Mouse (Mus musculus): ENCODE data around the gene Mmel1. TPM values are rescaled to one million over a fixed set of nuclear protein-coding genes. Genes with fewer than 3 reads are reported as not detected.

The Mmel1 gene
- polyA plus RNA-seq, 1 experiment from 2014 or later = 0.22 TPM

GRCm38 (mm10) chr4:154897676-154898465 lies 28.5 kb downstream of the Mmel1 start:
- H3K27ac ChIP-seq (replicated peaks in 1 of 2; ENCODE audit: control insufficient read depth in 1 of 2, insufficient read depth in 1 of 2, low read depth in 2 of 2, low read length in 2 of 2) = no peak overlapping the region
- H3K9ac ChIP-seq (ENCODE audit: low read length) = peak overlapping the region; percentile 75
- no peaks in the 10 kb centered on the region for H3K9me3 ChIP-seq (ENCODE audit: control insufficient read depth, low read length)
- peaks cover 3% of the 10 kb centered on the region for H3K27me3 ChIP-seq (ENCODE audit: control insufficient read depth, insufficient read depth, low read length)
- WGBS = 65% methylated on average over 6 of the region's 6 CpGs
- H3K4me2 ChIP-seq (ENCODE audit: low read length) = peak overlapping the region; percentile 91
- no peak for ATAC-seq (ENCODE audit: insufficient number of reproducible peaks, insufficient read depth, low FRiP score, low read depth)
- H3K4me1 ChIP-seq (ENCODE audit: control insufficient read depth in 2 of 2, insufficient read depth in 2 of 2, low read length in 2 of 2) = peaks cover 11 to 12% of the 10 kb centered on the region in 2 experiments; a peak in 3 of 4 replicates
- H3K4me3 ChIP-seq (ENCODE audit: control insufficient read depth in 1 of 2, insufficient read depth in 1 of 2, low read depth in 1 of 2, low read length in 2 of 2) = peak overlapping the region; percentile 47 to 53
- H3K36me3 ChIP-seq (ENCODE audit: control insufficient read depth, insufficient read depth, low read length) = no peaks in the 10 kb centered on the region

GRCm38 (mm10) chr4:154898506-154899446 lies 29.4 kb downstream of the Mmel1 start, which contains the start of gene Fam213b:
TSS of gene Fam213b (minus strand) at chr4:154899135.
- peak within 1 kb of the TSS; percentile 75 for H3K9ac ChIP-seq (ENCODE audit: low read length)
- H3K27me3 ChIP-seq (ENCODE audit: control insufficient read depth, insufficient read depth, low read length) = peaks cover 3% of the 10 kb centered on the region
- H3K4me2 ChIP-seq (ENCODE audit: low read length) = peak within 1 kb of the TSS; percentile 91
- H3K9me3 ChIP-seq (ENCODE audit: control insufficient read depth, low read length) = no peaks in the 10 kb centered on the region
- peaks cover 11 to 12% of the 10 kb centered on the region in 2 experiments; a peak in 3 of 4 replicates for H3K4me1 ChIP-seq (ENCODE audit: control insufficient read depth in 2 of 2, insufficient read depth in 2 of 2, low read length in 2 of 2)
- no peaks in the 10 kb centered on the region for H3K36me3 ChIP-seq (ENCODE audit: control insufficient read depth, insufficient read depth, low read length)
- 3% methylated on average over 43 of the region's 43 CpGs for WGBS
- ATAC-seq (ENCODE audit: insufficient number of reproducible peaks, insufficient read depth, low FRiP score, low read depth) = peak; percentile 94
- H3K4me3 ChIP-seq (ENCODE audit: control insufficient read depth in 1 of 2, insufficient read depth in 1 of 2, low read depth in 1 of 2, low read length in 2 of 2) = peak within 1 kb of the TSS; percentile 47 to 53
- H3K27ac ChIP-seq (replicated peaks in 1 of 2; ENCODE audit: control insufficient read depth in 1 of 2, insufficient read depth in 1 of 2, low read depth in 2 of 2, low read length in 2 of 2) = peak within 1 kb of the TSS; percentile 12 to 46; a peak in 3 of 4 replicates

- Histone ChIP-seq H3K36me3 (ENCODE audit: control insufficient read depth, insufficient read depth, low read length) (no peaks in the 10 kb centered on the region), H3K27me3 (ENCODE audit: control insufficient read depth, insufficient read depth, low read length) (peaks cover 2% of the 10 kb centered on the region; the same call in 1 of the 2 replicates), H3K4me1 (ENCODE audit: control insufficient read depth in 2 of 2, insufficient read depth in 2 of 2, low read length in 2 of 2) (peaks cover 10 to 12% of the 10 kb centered on the region in 2 experiments; a peak in 3 of 4 replicates), H3K4me2 (ENCODE audit: low read length) (no peak overlapping the region), H3K9ac (ENCODE audit: low read length) (no peak overlapping the region), H3K4me3 (ENCODE audit: control insufficient read depth in 1 of 2, insufficient read depth in 1 of 2, low read depth in 1 of 2, low read length in 2 of 2) (no peak overlapping the region), H3K9me3 (ENCODE audit: control insufficient read depth, low read length) (no peaks in the 10 kb centered on the region), H3K27ac (replicated peaks in 1 of 2; ENCODE audit: control insufficient read depth in 1 of 2, insufficient read depth in 1 of 2, low read depth in 2 of 2, low read length in 2 of 2) (no peak overlapping the region)
- ATAC-seq (ENCODE audit: insufficient number of reproducible peaks, insufficient read depth, low FRiP score, low read depth) = no peak
- 80% methylated on average over 2 of the region's 2 CpGs for WGBS
Observed at GRCm38 (mm10) chr4:154902371-154902770, 33.0 kb downstream of the Mmel1 start.

GRCm38 (mm10) chr4:154904185-154905071 lies 35.0 kb downstream of the Mmel1 start:
- Histone ChIP-seq H3K27ac (replicated peaks in 1 of 2; ENCODE audit: control insufficient read depth in 1 of 2, insufficient read depth in 1 of 2, low read depth in 2 of 2, low read length in 2 of 2) (0 out of 4 replicates have a peak overlapping the region, but pooled peaks of 1 of the 2 experiments have one; percentile 38), H3K9me3 (ENCODE audit: control insufficient read depth, low read length) (no peaks in the 10 kb centered on the region), H3K4me3 (ENCODE audit: control insufficient read depth in 1 of 2, insufficient read depth in 1 of 2, low read depth in 1 of 2, low read length in 2 of 2) (peak overlapping the region; percentile 47 to 52), H3K4me1 (ENCODE audit: control insufficient read depth in 2 of 2, insufficient read depth in 2 of 2, low read length in 2 of 2) (peaks cover 3 to 6% of the 10 kb centered on the region in 2 experiments; a peak in 2 of 4 replicates), H3K4me2 (ENCODE audit: low read length) (peak overlapping the region; percentile 93), H3K36me3 (ENCODE audit: control insufficient read depth, insufficient read depth, low read length) (no peaks in the 10 kb centered on the region), H3K27me3 (ENCODE audit: control insufficient read depth, insufficient read depth, low read length) (no peaks in the 10 kb centered on the region), H3K9ac (ENCODE audit: low read length) (peak overlapping the region; percentile 65)
- whole genome bisulfite sequencing = 2% methylated on average over 16 of the region's 16 CpGs
- ATAC-seq (ENCODE audit: insufficient number of reproducible peaks, insufficient read depth, low FRiP score, low read depth) = peak; percentile 83

GRCm38 (mm10) chr4:154907833-154908232 lies 38.4 kb downstream of the Mmel1 start:
- WGBS = 40% methylated on average over 17 of the region's 17 CpGs
- 0 out of 2 replicates have a peak, but pooled peaks have one; percentile 27 for ATAC-seq (ENCODE audit: insufficient number of reproducible peaks, insufficient read depth, low FRiP score, low read depth)
- Histone ChIP-seq H3K9me3 (ENCODE audit: control insufficient read depth, low read length) (no peaks in the 10 kb centered on the region), H3K4me2 (ENCODE audit: low read length) (no peak overlapping the region), H3K36me3 (ENCODE audit: control insufficient read depth, insufficient read depth, low read length) (no peaks in the 10 kb centered on the region), H3K4me1 (ENCODE audit: control insufficient read depth in 2 of 2, insufficient read depth in 2 of 2, low read length in 2 of 2) (peaks cover 3 to 8% of the 10 kb centered on the region in 2 experiments; a peak in 3 of 4 replicates), H3K27ac (replicated peaks in 1 of 2; ENCODE audit: control insufficient read depth in 1 of 2, insufficient read depth in 1 of 2, low read depth in 2 of 2, low read length in 2 of 2) (no peak overlapping the region), H3K9ac (ENCODE audit: low read length) (no peak overlapping the region), H3K4me3 (ENCODE audit: control insufficient read depth in 1 of 2, insufficient read depth in 1 of 2, low read depth in 1 of 2, low read length in 2 of 2) (no peak overlapping the region), H3K27me3 (ENCODE audit: control insufficient read depth, insufficient read depth, low read length) (no peaks in the 10 kb centered on the region)

GRCm38 (mm10) chr4:154908490-154908889 lies 39.1 kb downstream of the Mmel1 start:
- Histone ChIP-seq H3K27me3 (ENCODE audit: control insufficient read depth, insufficient read depth, low read length) (no peaks in the 10 kb centered on the region), H3K9ac (ENCODE audit: low read length) (no peak overlapping the region), H3K4me2 (ENCODE audit: low read length) (no peak overlapping the region), H3K36me3 (ENCODE audit: control insufficient read depth, insufficient read depth, low read length) (no peaks in the 10 kb centered on the region), H3K9me3 (ENCODE audit: control insufficient read depth, low read length) (no peaks in the 10 kb centered on the region), H3K4me1 (ENCODE audit: control insufficient read depth in 2 of 2, insufficient read depth in 2 of 2, low read length in 2 of 2) (peaks cover 3 to 8% of the 10 kb centered on the region in 2 experiments; a peak in 3 of 4 replicates), H3K4me3 (ENCODE audit: control insufficient read depth in 1 of 2, insufficient read depth in 1 of 2, low read depth in 1 of 2, low read length in 2 of 2) (no peak overlapping the region), H3K27ac (replicated peaks in 1 of 2; ENCODE audit: control insufficient read depth in 1 of 2, insufficient read depth in 1 of 2, low read depth in 2 of 2, low read length in 2 of 2) (no peak overlapping the region)
- 71% methylated on average over 5 of the region's 5 CpGs for WGBS
- no peak for ATAC-seq (ENCODE audit: insufficient number of reproducible peaks, insufficient read depth, low FRiP score, low read depth)
